Mouse (Mus musculus) erythroblast, embryonic 14.5 days (primary cell): Measurements from ENCODE around the gene Asmt. TPM values are rescaled to one million over a fixed set of nuclear protein-coding genes. Genes with fewer than 3 reads are reported as not detected.

Source experiments
- H3K27me3 ChIP-seq: 2 replicates; pipeline ENCODE4 v1.6.1; 2012; ENCODE audit warnings: inconsistent platforms; ENCODE audit not compliant: control insufficient read depth
- H3K36me3 ChIP-seq: 2 replicates; pipeline ENCODE4 v1.6.1; 2012; ENCODE audit warnings: mild to moderate bottlenecking, inconsistent platforms; ENCODE audit not compliant: control insufficient read depth
- H3K4me1 ChIP-seq: 2 replicates; pipeline ENCODE4 v1.6.1; 2012; ENCODE audit warnings: inconsistent platforms; ENCODE audit not compliant: control insufficient read depth
- H3K4me3 ChIP-seq: replicated peaks from 2 replicates; pipeline ENCODE3; 2012; ENCODE audit warnings: moderate library complexity, mild to moderate bottlenecking, inconsistent platforms
- H3K9me3 ChIP-seq: 2 replicates; pipeline ENCODE4 v1.6.1; 2012; ENCODE audit warnings: low read length, inconsistent platforms, mixed read lengths; ENCODE audit not compliant: control insufficient read depth
- GATA1 ChIP-seq: IDR thresholded peaks from 2 replicates; pipeline ENCODE4 v1.6.1; 2012; ENCODE audit warnings: low read length, inconsistent platforms, mixed read lengths
- TAL1 ChIP-seq: IDR thresholded peaks from 3 replicates; pipeline ENCODE4 v1.6.1; 2012; ENCODE audit warnings: low read length, inconsistent platforms, mixed read lengths
- polyA plus RNA-seq: library from polyadenylated mRNA; stranded (reverse); fragments of >175 nt; gene quantifications from 2 replicates; pipeline ENCODE4 v1.2.3, GENCODE M21; 2012

Asmt gene
- polyA plus RNA-seq = not detected in 2 replicates

DNA sequence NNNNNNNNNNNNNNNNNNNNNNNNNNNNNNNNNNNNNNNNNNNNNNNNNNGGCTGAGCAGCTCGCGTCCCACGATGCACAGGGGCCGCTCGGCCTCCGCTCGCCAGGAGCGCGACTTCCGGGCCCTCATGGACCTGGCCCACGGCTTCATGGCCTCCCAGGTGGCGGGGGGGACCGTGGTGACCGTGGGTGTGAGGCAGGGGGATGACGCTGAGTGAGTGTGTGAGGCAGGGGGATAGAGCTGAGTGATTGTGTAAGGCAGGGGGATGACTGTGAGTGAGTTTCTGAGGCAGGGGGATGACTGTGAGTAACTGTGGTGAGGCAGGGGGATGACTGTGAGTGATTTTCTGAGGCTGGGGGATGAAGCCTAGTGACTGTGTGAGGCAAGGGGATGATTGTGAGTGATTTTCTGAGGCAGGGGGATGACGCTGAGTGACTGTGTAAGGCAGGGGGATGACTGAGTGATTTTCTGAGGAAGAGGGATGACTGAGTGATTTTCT lies at the start of gene Asmt:
TSS of gene Asmt (plus strand) at position 51 of the 499 bp plus-strand sequence.
- peaks cover 36% of the 10 kb centered on the region for H3K36me3 ChIP-seq
- H3K27me3 ChIP-seq = peaks cover 20% of the 10 kb centered on the region; the same call in 1 of the 2 replicates
- H3K4me3 ChIP-seq = no peak within 1 kb of the TSS
- H3K4me1 ChIP-seq = no peaks in the 10 kb centered on the region
- H3K9me3 ChIP-seq = peaks cover 53% of the 10 kb centered on the region
- TF ChIP-seq TAL1 (no peak), GATA1 (no peak)

DNA sequence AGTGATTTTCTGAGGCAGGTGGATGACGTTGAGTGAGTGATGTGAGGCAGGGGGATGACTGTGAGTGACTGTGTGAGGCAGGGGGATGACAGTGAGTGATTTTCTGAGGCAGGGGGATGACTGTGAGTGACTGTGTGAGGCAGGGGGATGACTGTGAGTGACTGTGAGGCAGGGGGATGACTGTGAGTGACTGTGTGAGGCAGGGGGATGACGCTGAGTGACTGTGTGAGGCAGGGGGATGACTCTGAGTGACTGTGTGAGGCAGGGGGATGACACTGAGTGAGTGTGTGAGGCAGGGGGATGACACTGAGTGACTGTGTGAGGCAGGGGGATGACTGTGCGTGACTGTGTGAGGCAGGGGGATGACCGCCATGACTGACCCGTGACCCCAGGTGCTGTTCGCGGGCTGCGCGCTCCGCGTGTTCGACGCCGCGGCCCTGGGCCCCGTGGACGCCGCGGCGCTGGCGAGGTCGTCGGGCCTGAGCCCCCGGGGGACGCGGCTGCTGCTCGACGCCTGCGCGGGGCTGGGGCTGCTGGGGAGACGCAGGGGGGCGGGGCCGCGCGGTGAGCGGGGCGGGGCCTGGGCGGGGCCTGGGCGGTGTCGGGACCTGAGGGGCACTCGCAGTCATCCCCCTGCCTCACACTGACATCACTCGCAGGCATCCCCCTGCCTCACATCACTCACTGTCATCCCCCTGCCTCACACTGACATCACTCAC lies 948 bp downstream of the Asmt start:
- TF ChIP-seq TAL1 (no peak), GATA1 (no peak)
- no peak overlapping the region for H3K4me3 ChIP-seq
- H3K4me1 ChIP-seq = no peaks in the 10 kb centered on the region
- H3K27me3 ChIP-seq = peaks cover 20% of the 10 kb centered on the region; the same call in 1 of the 2 replicates
- peaks cover 36% of the 10 kb centered on the region for H3K36me3 ChIP-seq
- H3K9me3 ChIP-seq = peaks cover 56% of the 10 kb centered on the region

DNA sequence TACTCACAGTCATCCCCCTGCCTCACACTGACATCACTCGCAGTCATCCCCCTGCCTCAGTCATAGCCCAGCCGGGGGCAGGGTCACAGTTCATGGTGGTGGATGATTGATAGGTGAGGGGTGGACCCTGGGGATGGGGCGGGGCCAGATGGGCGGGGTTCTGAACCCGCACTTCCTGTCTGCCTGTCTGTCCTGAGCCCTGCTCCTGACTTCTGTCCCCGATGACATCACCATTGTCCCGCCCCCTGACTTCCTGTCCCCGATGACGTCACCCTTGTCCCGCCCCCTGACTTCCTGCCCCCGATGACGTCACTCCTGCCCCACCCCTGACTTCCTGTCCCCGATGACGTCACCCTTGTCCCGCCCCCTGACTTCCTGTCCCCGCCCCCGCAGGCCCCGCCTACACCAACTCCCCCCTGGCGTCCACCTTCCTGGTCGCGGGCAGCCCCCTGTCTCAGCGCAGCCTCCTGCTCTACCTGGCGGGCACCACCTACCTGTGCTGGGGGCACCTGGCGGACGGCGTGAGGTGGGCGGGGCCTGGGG lies 1.9 kb downstream of the Asmt start:
- Histone ChIP-seq H3K4me3 (no peak overlapping the region), H3K4me1 (no peaks in the 10 kb centered on the region), H3K27me3 (peaks cover 20% of the 10 kb centered on the region; the same call in 1 of the 2 replicates), H3K9me3 (peaks cover 56% of the 10 kb centered on the region), H3K36me3 (peaks cover 36% of the 10 kb centered on the region)
- TF ChIP-seq TAL1 (no peak), GATA1 (no peak)

DNA sequence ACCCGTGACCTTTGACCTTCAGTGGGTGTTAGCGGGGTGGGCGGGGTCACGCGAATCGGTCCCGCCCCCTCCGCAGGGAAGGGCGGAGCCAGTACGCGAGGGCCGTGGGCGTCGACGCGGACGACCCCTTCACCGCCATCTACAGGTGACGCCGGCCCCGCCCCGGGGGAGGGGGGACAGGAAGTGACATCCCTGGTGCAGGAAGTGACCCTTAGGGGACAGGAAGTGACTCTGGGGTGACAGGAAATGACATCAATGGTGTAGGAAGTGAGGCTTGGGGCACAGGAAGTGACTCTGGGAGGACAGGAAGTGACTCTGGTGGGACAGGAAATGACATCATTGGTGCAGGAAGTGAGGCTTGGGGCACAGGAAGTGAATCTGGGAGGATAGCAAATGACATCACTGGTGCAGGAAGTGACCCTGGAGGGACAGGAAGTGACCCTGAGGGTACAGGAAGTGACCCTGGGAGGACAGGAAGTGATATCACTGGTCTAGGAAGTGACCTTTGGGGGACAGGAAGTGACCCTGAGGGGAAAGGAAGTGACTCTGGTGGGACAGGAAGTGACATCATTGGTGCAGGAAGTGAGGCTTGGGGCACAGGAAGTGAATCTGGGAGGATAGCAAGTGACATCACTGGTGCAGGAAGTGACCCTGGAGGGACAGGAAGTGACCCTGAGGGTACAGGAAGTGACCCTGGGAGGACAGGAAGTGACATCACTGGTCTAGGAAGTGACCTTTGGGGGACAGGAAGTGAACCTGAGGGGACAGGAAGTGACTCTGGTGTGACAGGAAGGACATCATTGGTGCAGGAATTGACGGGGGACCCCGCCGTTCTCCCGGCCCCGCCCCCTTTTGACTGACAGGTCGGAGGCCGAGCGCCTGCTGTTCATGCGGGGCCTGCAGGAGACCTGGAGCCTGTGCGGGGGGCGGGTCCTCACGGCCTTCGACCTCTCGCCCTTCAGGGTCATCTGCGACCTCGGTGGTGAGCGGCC lies 2.7 kb downstream of the Asmt start:
- Histone ChIP-seq H3K36me3 (peaks cover 36% of the 10 kb centered on the region), H3K4me1 (no peaks in the 10 kb centered on the region), H3K27me3 (peaks cover 20% of the 10 kb centered on the region; the same call in 1 of the 2 replicates), H3K9me3 (peaks cover 56% of the 10 kb centered on the region), H3K4me3 (no peak overlapping the region)
- TF ChIP-seq GATA1 (no peak), TAL1 (no peak)

DNA sequence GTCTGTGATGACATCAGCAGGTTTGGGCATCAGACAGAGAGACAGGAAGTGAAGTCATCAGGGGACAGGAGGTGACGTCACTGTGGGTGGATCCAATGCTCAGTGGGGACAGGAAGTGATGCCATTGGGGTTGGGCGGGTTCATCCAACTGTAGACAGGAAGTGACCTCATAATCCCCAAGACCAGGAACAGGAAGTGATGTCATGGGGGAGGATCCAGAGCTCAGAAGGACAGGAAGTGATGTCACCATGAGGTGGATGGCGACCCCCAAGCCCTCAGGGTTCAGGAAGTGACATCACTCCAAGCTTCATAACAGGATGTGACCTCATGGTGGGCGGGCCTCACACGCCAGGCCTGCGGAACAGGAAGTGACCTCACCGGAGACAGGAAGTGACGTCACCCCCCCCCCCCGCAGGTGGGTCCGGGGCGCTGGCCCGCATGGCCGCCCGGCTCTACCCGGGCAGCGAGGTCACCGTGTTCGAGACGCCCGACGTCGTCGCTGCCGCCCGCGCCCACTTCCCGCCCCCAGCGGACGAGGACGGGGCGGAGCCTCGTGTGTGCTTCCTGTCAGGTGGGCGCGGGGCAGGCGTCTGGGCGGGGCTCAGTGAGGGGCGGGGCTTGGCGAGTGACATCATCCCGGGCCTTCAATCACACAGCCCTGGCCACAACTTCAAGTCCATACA lies 3.6 kb downstream of the Asmt start:
- H3K4me1 ChIP-seq = no peaks in the 10 kb centered on the region
- H3K9me3 ChIP-seq = peaks cover 56% of the 10 kb centered on the region
- H3K27me3 ChIP-seq = peaks cover 20% of the 10 kb centered on the region; the same call in 1 of the 2 replicates
- no peak overlapping the region for H3K4me3 ChIP-seq
- no peak for TF ChIP-seq TAL1
- no peak for TF ChIP-seq GATA1
- peaks cover 36% of the 10 kb centered on the region for H3K36me3 ChIP-seq

DNA sequence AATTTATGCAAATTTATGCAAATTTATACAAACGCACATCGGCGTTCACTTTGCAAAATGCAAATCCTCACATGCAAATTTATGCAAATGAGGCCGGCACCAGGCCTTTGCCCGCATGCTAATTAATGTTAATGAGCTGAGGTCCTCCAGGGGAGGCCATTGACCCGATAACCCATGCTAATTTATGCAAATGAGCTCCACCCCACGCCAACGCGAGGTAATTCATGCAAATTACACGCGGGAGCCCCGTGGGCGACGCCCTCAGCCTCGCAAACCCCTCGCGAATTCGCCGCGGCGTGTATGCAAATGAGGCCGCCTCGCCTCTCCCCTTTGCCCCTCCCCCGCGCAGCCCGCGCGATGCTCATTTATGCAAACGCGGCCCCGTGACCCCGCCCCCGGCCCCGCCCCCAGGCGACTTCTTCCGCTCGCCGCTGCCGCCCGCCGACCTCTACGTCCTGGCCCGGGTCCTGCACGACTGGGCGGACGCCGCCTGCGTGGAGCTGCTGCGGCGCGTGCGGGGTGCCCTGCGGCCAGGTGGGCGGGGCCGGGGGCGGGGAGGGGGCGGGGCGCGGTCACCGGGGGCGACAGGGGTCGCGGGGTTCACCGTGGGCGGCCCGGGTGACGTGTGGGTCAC lies 4.3 kb downstream of the Asmt start:
- peaks cover 20% of the 10 kb centered on the region; the same call in 1 of the 2 replicates for H3K27me3 ChIP-seq
- H3K4me3 ChIP-seq = no peak overlapping the region
- TF ChIP-seq GATA1 = no peak
- TF ChIP-seq TAL1 = no peak
- peaks cover 36% of the 10 kb centered on the region for H3K36me3 ChIP-seq
- no peaks in the 10 kb centered on the region for H3K4me1 ChIP-seq
- peaks cover 56% of the 10 kb centered on the region for H3K9me3 ChIP-seq

DNA sequence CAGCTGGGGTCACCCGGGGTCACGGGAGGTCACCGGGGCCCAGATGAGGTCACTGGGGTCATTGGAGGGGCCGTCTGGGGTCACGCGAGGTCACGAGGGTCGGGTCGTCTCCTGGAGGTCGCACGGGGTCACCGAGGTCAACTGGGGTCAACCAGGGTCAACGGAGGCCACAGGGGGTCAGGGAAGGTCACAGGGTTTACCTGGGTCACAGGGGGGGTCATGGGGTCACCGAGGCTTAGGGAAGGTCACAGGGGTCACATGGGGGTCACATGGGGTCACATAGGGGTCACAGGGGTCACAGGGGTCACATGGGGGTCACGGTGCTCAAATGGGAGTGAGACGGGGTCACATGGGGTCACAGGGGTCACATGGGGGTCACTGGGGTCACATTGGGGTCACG lies 4.8 kb downstream of the Asmt start:
- no peak for TF ChIP-seq GATA1
- no peak for TF ChIP-seq TAL1
- Histone ChIP-seq H3K4me3 (no peak overlapping the region), H3K36me3 (peaks cover 36% of the 10 kb centered on the region), H3K4me1 (no peaks in the 10 kb centered on the region), H3K9me3 (peaks cover 56% of the 10 kb centered on the region), H3K27me3 (peaks cover 20% of the 10 kb centered on the region; the same call in 1 of the 2 replicates)

DNA sequence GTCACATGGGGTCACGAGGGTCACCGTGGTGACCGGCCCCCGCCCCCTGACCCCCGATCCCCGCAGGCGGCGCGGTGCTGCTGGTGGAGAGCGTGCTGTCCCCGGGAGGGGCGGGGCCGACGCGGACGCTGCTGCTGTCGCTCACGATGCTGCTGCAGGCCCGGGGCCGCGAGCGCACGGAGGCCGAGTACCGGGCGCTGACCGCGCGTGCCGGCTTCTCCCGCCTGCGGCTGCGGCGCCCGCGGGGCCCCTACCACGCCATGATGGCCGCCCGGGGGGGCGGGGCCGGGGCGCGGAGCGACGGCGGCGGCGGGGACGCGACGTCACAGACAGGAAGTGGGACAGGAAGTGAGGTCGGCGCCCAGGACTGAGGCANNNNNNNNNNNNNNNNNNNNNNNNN lies 5.2 kb downstream of the Asmt start:
- Histone ChIP-seq H3K9me3 (peaks cover 53% of the 10 kb centered on the region), H3K4me1 (no peaks in the 10 kb centered on the region), H3K36me3 (peaks cover 34% of the 10 kb centered on the region), H3K27me3 (peaks cover 20% of the 10 kb centered on the region; the same call in 1 of the 2 replicates), H3K4me3 (no peak overlapping the region)
- no peak for TF ChIP-seq GATA1
- TF ChIP-seq TAL1 = no peak
